Mouse (Mus musculus) embryonic fibroblast, embryonic 13.5 days (primary cell): ENCODE measurements around the gene Wdr43. TPM values are rescaled to one million over a fixed set of nuclear protein-coding genes. Genes with fewer than 3 reads are reported as not detected.

Experiments used
- H3K27ac ChIP-seq: 2 replicates; pipeline ENCODE4 v1.5.1; 2012; ENCODE audit warnings: low read length, control low read depth, inconsistent platforms; ENCODE audit not compliant: insufficient read depth
- H3K4me1 ChIP-seq: 2 replicates; pipeline ENCODE4 v1.6.1; 2011; ENCODE audit warnings: low read length; ENCODE audit not compliant: control insufficient read depth, insufficient read depth
- H3K4me3 ChIP-seq: 2 replicates; pipeline ENCODE4 v1.5.1; 2011; ENCODE audit warnings: mild to moderate bottlenecking, control low read depth, low read length; ENCODE audit not compliant: insufficient read depth
- CTCF ChIP-seq: IDR thresholded peaks from 2 replicates; pipeline ENCODE4 v1.5.1; 2011; ENCODE audit warnings: mild to moderate bottlenecking, control low read depth, low read length, moderate library complexity, borderline replicate concordance; ENCODE audit not compliant: insufficient read depth
- POLR2A ChIP-seq: IDR thresholded peaks from 2 replicates; pipeline ENCODE4 v1.6.1; 2011; ENCODE audit warnings: low read depth, mild to moderate bottlenecking, control low read depth, low read length, moderate library complexity
- polyA plus RNA-seq: library from polyadenylated mRNA; stranded (reverse); fragments of >200 nt; gene quantifications from 2 replicates; pipeline ENCODE4 v1.2.4, GENCODE M21; 2011; ENCODE audit warnings: low read depth; ENCODE audit not compliant: missing spikeins, insufficient read length

The Wdr43 gene
- polyA plus RNA-seq, 1 experiment, result 118 TPM

GRCm38 (mm10) chr17:71682379-71682778 is 66.7 kb downstream of the Wdr43 start:
- Histone ChIP-seq H3K4me3 (no peak overlapping the region), H3K27ac (no peak overlapping the region), H3K4me1 (no peaks in the 10 kb centered on the region)
- TF ChIP-seq POLR2A (no peak), CTCF (no peak)

DNA sequence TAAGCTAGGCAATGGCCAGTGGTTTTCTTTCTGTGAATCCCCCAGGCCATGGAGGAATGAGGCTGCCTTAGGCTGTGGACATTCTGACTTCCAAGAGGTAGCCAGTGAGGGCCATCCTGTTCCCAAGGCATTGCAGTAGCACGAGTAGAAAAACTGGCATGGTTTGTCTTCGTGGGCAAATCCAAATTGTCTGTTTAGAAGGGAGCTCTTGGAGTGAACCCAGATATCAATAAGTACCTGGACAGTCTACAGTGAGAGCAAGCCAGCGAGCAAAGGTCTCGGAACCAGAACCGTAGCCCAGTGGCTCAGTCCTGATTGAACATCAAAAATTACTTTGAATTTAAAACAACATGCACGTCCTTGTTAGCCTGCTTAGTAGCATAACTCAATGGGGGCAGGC is 67.6 kb downstream of the Wdr43 start:
- TF ChIP-seq POLR2A, result no peak
- TF ChIP-seq CTCF, result no peak
- no peak overlapping the region for H3K27ac ChIP-seq
- H3K4me3 ChIP-seq, result no peak overlapping the region
- H3K4me1 ChIP-seq, result no peaks in the 10 kb centered on the region

- TF ChIP-seq CTCF, result no peak
- no peak for TF ChIP-seq POLR2A
- Histone ChIP-seq H3K27ac (no peak overlapping the region), H3K4me1 (no peaks in the 10 kb centered on the region), H3K4me3 (no peak overlapping the region)
Measured at GRCm38 (mm10) chr17:71684103-71684608, 68.5 kb downstream of the Wdr43 start.

GRCm38 (mm10) chr17:71687436-71687835 is 71.7 kb downstream of the Wdr43 start:
- no peaks in the 10 kb centered on the region for H3K4me1 ChIP-seq
- no peak overlapping the region for H3K4me3 ChIP-seq
- no peak for TF ChIP-seq POLR2A
- H3K27ac ChIP-seq, result no peak overlapping the region

DNA sequence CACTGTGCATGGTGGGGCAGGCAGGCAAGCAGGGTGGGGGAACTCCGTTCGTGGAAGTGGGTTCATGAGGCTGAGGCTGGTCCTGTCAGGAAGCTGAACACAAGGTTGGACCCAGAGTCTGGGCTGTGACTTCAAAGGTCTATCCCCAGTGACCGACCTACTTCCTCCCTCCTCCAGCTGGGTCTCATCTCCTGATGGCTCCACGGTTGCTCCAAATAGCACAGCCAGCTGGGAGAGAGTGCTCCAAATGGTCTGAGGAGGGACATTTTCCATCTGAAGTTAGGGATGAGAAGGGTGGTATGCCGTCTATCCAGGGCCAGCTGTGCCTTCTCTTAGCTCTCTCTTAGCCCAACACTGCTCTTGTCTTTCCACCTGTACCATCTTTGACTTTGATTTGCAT is 74.2 kb downstream of the Wdr43 start:
- Histone ChIP-seq H3K27ac (no peak overlapping the region), H3K4me3 (no peak overlapping the region), H3K4me1 (no peaks in the 10 kb centered on the region)
- TF ChIP-seq CTCF, result no peak
- TF ChIP-seq POLR2A, result no peak

GRCm38 (mm10) chr17:71691361-71691875 is 75.7 kb downstream of the Wdr43 start:
- Histone ChIP-seq H3K4me1 (no peaks in the 10 kb centered on the region), H3K27ac (no peak overlapping the region), H3K4me3 (no peak overlapping the region)
- no peak for TF ChIP-seq CTCF
- TF ChIP-seq POLR2A, result no peak

GRCm38 (mm10) chr17:71693313-71693712 is 77.6 kb downstream of the Wdr43 start:
- TF ChIP-seq CTCF (no peak), POLR2A (no peak)
- Histone ChIP-seq H3K4me1 (no peaks in the 10 kb centered on the region), H3K4me3 (no peak overlapping the region), H3K27ac (no peak overlapping the region)

DNA sequence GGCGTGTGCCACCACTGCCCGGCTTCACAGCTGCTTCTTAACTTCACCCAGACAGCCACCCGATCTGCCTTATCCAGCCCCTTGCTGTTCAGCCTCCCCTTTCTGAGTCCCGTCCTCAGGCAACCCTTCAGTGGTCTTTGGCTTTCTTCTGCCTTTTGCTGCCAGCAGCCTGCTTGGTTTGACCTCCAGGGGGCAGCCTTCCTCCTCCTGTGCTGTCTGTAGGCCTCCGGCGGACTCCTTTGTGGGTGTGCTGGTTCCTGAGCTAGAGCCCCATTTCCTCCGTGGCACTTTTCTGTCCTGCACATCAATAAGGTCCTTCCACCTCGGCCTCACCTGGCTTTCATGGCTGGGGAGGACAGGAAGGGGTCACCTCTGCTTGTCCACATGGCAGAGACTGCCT is 78.1 kb downstream of the Wdr43 start:
- Histone ChIP-seq H3K27ac (no peak overlapping the region), H3K4me3 (no peak overlapping the region), H3K4me1 (no peaks in the 10 kb centered on the region)
- TF ChIP-seq POLR2A (no peak), CTCF (no peak)

- TF ChIP-seq CTCF (no peak), POLR2A (no peak)
- Histone ChIP-seq H3K4me1 (no peaks in the 10 kb centered on the region), H3K27ac (no peak overlapping the region), H3K4me3 (no peak overlapping the region)
Measured at GRCm38 (mm10) chr17:71695151-71695550, 79.5 kb downstream of the Wdr43 start.

GRCm38 (mm10) chr17:71695716-71696315 is 80.1 kb downstream of the Wdr43 start:
- no peak overlapping the region for H3K27ac ChIP-seq

More at GRCm38 (mm10) chr17:71695716-71696315, 80.1 kb downstream of the Wdr43 start:
- no peak for TF ChIP-seq POLR2A
- Histone ChIP-seq H3K4me1 (no peaks in the 10 kb centered on the region), H3K4me3 (no peak overlapping the region)
